Mouse (Mus musculus) forebrain, embryonic 10.5 days (tissue): Measurements from ENCODE around the gene Gm7075. TPM values are rescaled to one million over a fixed set of nuclear protein-coding genes. Genes with fewer than 3 reads are reported as not detected.
"Not testable (repeated sequence)": the region's sequence is repeated elsewhere in the genome, so short reads cannot be mapped to it uniquely, and the experiment has no call there.

Experiments
- DNase-seq: peaks from one replicate; pipeline ENCODE4 v3.0.0-alpha.2; 2017; ENCODE audit warnings: low spot score; ENCODE audit errors: extremely low spot score
- H3K27ac ChIP-seq: fragments of 300-500 bp; sonication (generic); 2 replicates; pipeline ENCODE4 v1.5.1; 2016; ENCODE audit warnings: mild to moderate bottlenecking
- H3K27me3 ChIP-seq: fragments of 300-500 bp; sonication (generic); 2 replicates; pipeline ENCODE4 v1.6.1; 2016; ENCODE audit warnings: mild to moderate bottlenecking; ENCODE audit not compliant: poor library complexity, severe bottlenecking
- H3K36me3 ChIP-seq: fragments of 300-500 bp; sonication (generic); replicated peaks from 2 replicates; pipeline ENCODE4 v1.6.1; 2016; ENCODE audit warnings: mild to moderate bottlenecking, moderate library complexity
- H3K4me1 ChIP-seq: fragments of 300-500 bp; sonication (generic); 2 replicates; pipeline ENCODE4 v1.6.1; 2016
- H3K4me3 ChIP-seq: fragments of 300-500 bp; sonication (generic); 2 replicates; pipeline ENCODE4 v1.5.1; 2016; ENCODE audit warnings: mild to moderate bottlenecking, moderate library complexity
- H3K9me3 ChIP-seq: fragments of 300-500 bp; sonication (generic); 2 replicates; pipeline ENCODE4 v1.6.1; 2016; ENCODE audit warnings: mild to moderate bottlenecking, moderate library complexity
- WGBS: fragments of 180-500 bp; shearing (Covaris S2); methylation state at CpG from one replicate; pipeline ENCODE4 v1.1.7; 2016; 5-methylcytosine and 5-hydroxymethylcytosine counted together
- polyA plus RNA-seq: library from polyadenylated mRNA; unstranded; fragments of >200 nt; fragmentation: Nextera tagmentation; extraction: Ambion mirVana; gene quantifications from 2 replicates; pipeline ENCODE4 v1.2.1, GENCODE M21; 2016

Gm7075 gene
- polyA plus RNA-seq, 1 experiment from 2014 or later: not detected

DNA sequence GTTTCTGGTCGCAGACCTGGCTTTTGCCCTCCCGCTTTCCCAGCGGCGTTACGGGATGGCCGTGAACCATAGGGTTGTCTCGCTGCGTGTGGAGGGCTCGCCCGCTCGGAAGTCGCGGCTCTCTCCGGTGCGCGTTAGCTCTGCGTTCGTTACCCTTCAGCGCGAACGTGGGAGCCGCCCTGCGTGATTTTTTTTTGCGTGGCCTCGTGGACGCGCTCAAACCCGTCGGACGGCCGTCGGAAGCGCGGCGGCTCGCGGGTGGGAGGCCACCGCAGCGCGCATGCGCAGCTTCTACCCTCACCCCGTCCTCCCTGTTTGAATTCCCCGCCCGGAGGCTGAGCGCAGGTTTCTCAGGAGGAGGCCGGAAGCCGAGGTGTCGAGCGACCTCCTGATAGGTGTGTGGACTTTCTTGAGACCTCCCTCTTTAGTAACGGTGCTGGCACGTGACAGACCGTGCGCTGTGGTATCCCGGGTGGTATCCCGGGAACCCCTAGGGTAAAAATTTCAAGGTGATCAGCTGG, 8.3 kb upstream of the Gm7075 start, which contains the start of gene Ctnna3:
Ctnna3 (plus strand) TSS at position 314 of the 521 bp plus-strand sequence.
- peak; percentile 92 for DNase-seq

DNA sequence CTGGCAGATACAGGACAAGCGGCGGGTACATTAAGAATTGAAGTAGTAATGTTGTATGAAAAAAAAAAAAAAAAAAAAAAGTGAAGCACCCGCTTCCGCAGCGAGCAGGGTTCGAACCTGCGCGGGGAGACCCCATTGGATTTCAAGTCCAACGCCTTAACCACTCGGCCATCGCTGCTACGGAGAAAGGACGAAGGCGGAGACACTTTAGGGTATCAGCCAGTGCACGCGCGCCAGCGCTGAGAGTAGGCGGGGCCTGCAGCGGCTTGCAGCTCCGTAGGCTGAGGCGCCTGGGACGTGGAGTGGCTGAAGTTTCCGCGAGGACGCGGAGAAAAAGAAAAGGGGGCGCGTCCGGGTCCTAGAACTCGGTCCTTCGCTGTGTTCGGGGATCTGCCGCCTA, 7.8 kb upstream of the Gm7075 start:
- WGBS: 0% methylated on average over 34 of the region's 34 CpGs

More for the DNA sequence above, 8.3 kb upstream of the Gm7075 start, which contains the start of gene Ctnna3:
- Histone ChIP-seq H3K9me3 (no peaks in the 10 kb centered on the region), H3K4me1 (peaks cover 6% of the 10 kb centered on the region; the same call in 1 of the 2 replicates), H3K4me3 (peak within 1 kb of the TSS; percentile 70), H3K27ac (peak within 1 kb of the TSS; percentile 94), H3K27me3 (no peaks in the 10 kb centered on the region), H3K36me3 (no peaks in the 10 kb centered on the region)
- under 1% methylated on average over 55 of the region's 55 CpGs for WGBS

DNA sequence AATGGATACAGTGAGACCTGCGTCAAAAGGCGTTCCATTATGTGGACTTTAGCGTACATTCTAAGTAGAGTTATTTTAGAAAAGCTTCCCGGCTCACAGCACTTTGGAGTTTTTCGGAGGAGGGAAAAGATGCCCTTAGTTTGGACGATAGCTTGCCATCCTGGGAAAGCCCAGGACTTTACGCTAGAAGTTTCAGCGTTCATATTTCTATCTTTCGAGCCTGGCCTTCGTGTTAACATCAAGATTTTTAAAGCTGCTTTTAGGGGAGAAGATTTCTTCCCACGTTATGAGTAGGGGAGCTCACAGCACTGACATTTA, 7.4 kb upstream of the Gm7075 start:
- 4% methylated on average over 11 of the region's 11 CpGs for WGBS

More for the DNA sequence above, 7.8 kb upstream of the Gm7075 start:
- Histone ChIP-seq H3K9me3 (no peaks in the 10 kb centered on the region), H3K27ac (peak overlapping the region; percentile 94), H3K27me3 (no peaks in the 10 kb centered on the region), H3K36me3 (no peaks in the 10 kb centered on the region), H3K4me3 (peak overlapping the region; percentile 70), H3K4me1 (peaks cover 6% of the 10 kb centered on the region; the same call in 1 of the 2 replicates)
- peak; percentile 100 for DNase-seq

DNA sequence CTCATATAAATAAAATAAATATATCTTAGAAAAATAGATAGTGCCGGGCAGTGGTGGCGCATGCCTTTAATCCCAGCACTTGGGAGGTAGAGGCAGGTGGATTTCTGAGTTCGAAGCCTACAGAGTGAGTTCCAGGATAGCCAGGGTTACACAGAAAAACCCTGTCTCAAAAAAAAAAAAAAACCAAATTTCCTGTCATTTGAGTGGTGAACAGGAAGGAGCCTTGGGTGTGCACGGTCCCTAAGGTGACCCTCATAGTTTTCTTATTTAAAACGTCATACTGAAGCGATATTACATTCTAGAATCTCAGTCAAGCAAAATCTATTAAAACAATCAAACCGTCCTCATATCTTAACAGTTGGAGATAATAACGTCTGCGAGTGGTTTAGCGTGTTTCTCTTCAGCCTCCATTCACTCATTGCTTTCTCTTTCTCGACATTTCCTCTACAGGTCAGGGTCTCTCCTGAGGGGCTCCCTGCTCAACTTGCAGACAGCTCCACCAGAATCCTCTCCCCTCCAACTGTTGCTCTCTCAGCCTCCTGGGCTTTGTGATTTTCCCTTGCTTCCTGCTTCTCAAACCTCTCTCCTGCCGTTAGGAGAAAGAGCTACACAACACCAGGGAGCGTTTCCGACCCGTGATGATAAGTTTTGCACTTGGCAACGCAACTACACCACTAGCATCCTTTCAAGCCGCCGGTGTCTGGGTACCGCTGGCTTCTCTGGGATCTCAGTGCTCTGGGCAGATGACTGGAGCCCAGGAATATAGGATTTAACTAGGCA, 6.8 kb upstream of the Gm7075 start:
- DNase-seq: peak; percentile 58
- Histone ChIP-seq H3K27ac (peak overlapping the region; percentile 79), H3K36me3 (no peaks in the 10 kb centered on the region), H3K4me1 (peaks cover 6% of the 10 kb centered on the region; the same call in 1 of the 2 replicates), H3K27me3 (no peaks in the 10 kb centered on the region), H3K9me3 (no peaks in the 10 kb centered on the region), H3K4me3 (peak overlapping the region; percentile 70)
- 29% methylated on average over 19 of the region's 19 CpGs for WGBS

More for the DNA sequence above, 7.4 kb upstream of the Gm7075 start:
- peak overlapping the region; percentile 70 for H3K4me3 ChIP-seq
- no peaks in the 10 kb centered on the region for H3K27me3 ChIP-seq
- H3K27ac ChIP-seq: peak overlapping the region; percentile 79
- H3K36me3 ChIP-seq: no peaks in the 10 kb centered on the region
- H3K9me3 ChIP-seq: no peaks in the 10 kb centered on the region
- no peak for DNase-seq
- H3K4me1 ChIP-seq: peaks cover 6% of the 10 kb centered on the region; the same call in 1 of the 2 replicates

DNA sequence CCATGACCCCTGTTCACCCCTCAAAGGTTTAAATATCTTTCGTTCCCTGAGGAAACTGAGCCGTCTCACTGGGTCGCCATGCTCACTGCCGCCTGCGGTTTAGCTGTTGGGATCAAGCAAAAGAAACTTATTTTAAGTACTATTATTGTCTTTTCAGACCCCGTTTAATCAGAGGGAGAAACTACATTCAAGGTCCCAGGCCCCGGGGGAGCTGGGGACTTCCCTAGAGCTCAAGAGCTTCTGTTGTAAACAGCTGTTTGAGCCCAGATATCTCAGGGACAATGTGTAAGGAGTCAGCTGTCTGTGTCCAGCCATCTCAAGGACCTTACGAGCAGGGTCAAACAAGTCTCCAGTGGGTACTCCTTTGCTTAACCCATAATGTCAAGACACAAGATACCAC, 5.6 kb upstream of the Gm7075 start:
- H3K9me3 ChIP-seq: no peaks in the 10 kb centered on the region
- H3K27me3 ChIP-seq: no peaks in the 10 kb centered on the region
- no peaks in the 10 kb centered on the region for H3K36me3 ChIP-seq
- H3K27ac ChIP-seq: no peak overlapping the region
- H3K4me1 ChIP-seq: peaks cover 6% of the 10 kb centered on the region; the same call in 1 of the 2 replicates
- DNase-seq: no peak
- no peak overlapping the region for H3K4me3 ChIP-seq
- WGBS: 81% methylated on average over 8 of the region's 8 CpGs

DNA sequence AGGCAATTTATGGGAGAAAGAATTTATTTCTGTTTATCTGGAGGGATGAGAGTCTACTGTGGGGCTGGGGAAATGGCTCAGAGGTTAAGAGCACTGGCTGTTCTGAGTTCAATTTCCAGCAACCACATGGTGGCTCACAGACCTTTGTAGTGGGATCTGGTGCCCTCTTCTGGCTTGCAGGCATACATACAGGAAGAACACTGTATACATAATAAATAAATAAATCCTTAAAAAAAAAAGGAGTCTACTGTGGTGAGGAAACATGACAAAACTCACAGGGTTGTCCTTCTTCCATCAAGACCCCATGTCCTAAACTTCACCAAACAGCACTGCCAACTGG, 2.9 kb upstream of the Gm7075 start:
- H3K36me3 ChIP-seq: no peaks in the 10 kb centered on the region
- no peaks in the 10 kb centered on the region for H3K27me3 ChIP-seq
- no peaks in the 10 kb centered on the region for H3K9me3 ChIP-seq
- H3K4me3 ChIP-seq: no peak overlapping the region
- DNase-seq: no peak
- peaks cover 6% of the 10 kb centered on the region; the same call in 1 of the 2 replicates for H3K4me1 ChIP-seq
- no peak overlapping the region for H3K27ac ChIP-seq

DNA sequence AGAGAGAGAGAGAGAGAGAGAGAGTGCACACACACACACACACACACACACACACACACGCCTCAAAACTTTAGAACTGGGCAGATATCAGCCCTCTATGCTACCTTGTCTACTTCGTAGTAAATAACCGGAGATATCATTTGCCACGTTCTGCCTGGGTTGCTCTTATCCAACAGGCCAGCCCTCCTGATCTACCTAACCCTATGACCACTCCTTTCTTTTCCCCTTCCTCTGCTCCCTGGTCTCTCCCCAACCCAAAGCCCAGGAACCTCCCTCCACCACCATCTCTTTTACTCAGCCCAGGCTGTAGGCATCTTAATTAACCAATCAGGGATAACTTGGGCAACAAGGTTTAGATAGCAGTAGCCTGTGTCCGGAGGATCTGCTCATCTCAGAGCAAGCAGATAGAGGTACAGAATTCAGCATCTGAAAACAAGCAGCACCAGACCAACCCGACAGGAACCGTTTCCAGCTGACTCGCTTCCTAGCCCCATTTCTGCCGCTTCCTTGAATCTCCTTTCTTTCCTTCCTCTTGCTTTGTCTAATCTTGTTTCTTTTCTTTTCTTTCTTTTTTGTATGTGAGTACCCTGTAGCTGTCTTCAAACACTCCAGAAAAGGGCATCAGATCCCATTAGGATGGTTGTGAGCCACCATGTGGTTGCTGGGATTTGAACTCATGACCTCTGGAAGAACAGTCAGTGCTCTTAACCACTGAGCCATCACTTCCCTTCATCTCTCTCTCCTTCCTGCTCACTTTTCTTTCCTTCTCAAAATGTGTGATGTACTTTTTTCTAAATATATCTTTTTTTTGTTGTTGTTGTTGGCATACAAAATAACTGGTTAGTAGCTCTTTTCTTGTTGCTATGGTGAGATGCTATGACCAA, 2.2 kb upstream of the Gm7075 start:
- H3K36me3 ChIP-seq: no peaks in the 10 kb centered on the region
- H3K27me3 ChIP-seq: no peaks in the 10 kb centered on the region
- no peak for DNase-seq
- WGBS: 87% methylated on average over 9 of the region's 9 CpGs
- no peak overlapping the region for H3K4me3 ChIP-seq
- H3K4me1 ChIP-seq: peaks cover 6% of the 10 kb centered on the region; the same call in 1 of the 2 replicates
- H3K9me3 ChIP-seq: no peaks in the 10 kb centered on the region
- H3K27ac ChIP-seq: no peak overlapping the region

DNA sequence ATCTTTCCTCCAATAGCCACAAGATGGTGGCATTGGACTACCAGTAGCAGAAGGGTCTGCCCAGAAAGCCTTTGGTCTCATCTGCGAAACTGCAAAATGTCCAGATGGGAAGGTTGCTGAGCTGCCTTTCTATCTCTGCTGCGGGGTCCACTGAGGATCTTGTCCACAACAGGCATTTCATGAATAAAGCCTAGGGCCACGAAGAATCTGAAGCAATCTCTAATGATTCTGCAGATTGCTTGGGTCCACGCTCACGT, 1.1 kb upstream of the Gm7075 start:
- Histone ChIP-seq H3K36me3 (no peaks in the 10 kb centered on the region), H3K27ac (no peak overlapping the region), H3K27me3 (no peaks in the 10 kb centered on the region), H3K9me3 (no peaks in the 10 kb centered on the region), H3K4me3 (no peak overlapping the region), H3K4me1 (no peaks in the 10 kb centered on the region)
- DNase-seq: no peak
- WGBS: 92% methylated on average over 5 of the region's 5 CpGs

DNA sequence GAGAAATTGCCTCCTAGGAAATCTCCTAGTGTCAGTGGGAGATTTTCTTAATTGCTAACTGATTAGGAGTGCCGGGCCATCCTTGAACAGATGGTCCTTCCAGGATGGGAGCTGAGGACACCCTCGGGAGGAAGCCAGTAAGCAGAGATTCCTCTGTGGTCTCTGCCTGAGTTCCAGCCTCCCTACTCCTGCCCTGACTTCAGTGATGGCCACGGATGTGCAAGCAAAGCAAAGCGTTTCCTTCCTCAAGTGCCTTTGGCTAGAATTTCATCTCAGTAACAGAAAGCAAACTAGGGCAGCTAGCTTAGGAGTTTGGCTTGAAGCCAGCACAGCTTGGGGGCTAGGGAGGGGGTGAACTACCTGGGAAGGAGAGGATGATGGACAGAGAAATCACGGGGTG, 4.5 kb downstream of the Gm7075 start:
- DNase-seq: no peak
- 76% methylated on average over 5 of the region's 5 CpGs for WGBS
- Histone ChIP-seq H3K4me3 (no peak overlapping the region), H3K9me3 (no peaks in the 10 kb centered on the region), H3K27ac (no peak overlapping the region), H3K36me3 (no peaks in the 10 kb centered on the region), H3K27me3 (no peaks in the 10 kb centered on the region), H3K4me1 (peaks cover 7% of the 10 kb centered on the region)

DNA sequence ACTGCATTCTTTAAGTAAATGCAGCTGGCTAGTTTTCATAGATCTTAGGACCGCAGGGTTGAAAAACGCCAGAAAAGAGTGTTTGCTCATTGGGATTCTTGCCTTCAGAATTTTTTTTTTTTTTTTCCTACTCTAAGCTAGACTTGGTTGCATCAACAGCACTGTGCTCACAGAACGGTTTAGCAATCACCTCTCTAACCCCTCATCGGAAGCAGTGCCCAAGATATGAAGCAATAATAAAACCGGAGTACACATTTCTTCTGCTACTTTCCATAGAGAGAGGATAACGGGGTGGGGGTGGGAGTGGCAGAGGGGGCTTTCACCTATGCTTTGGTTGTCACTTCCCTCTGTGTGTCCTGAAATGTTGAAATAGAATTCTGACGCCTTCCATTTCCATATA, 5.7 kb downstream of the Gm7075 start:
- Histone ChIP-seq H3K4me3 (no peak overlapping the region), H3K27ac (no peak overlapping the region), H3K36me3 (no peaks in the 10 kb centered on the region), H3K27me3 (no peaks in the 10 kb centered on the region), H3K4me1 (peaks cover 7% of the 10 kb centered on the region), H3K9me3 (no peaks in the 10 kb centered on the region)
- no peak for DNase-seq
- 64% methylated on average over 7 of the region's 7 CpGs for WGBS

DNA sequence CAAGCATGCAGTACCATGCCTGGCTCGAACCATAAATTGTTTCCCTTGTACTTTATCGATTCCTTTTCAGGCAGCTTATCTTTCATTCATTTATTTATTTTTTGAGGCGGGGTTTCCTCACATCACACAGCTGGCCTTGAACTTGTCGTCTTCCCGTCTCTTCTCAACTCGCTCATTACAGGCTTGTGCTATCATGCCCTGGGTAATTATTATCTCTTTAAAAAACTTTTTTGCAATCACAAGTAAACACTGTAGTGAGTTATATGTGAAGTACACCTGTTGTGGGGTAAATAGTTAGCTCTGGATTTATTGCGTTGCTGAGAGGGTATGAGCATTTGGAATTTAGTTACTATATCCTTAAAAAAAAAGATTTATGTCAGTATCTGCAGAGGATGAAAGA, 6.3 kb downstream of the Gm7075 start:
- H3K4me1 ChIP-seq: peaks cover 12% of the 10 kb centered on the region
- H3K4me3 ChIP-seq: no peak overlapping the region
- no peak overlapping the region for H3K27ac ChIP-seq
- no peaks in the 10 kb centered on the region for H3K9me3 ChIP-seq
- no peaks in the 10 kb centered on the region for H3K27me3 ChIP-seq
- H3K36me3 ChIP-seq: no peaks in the 10 kb centered on the region
- DNase-seq: no peak
- WGBS: 88% methylated on average over 7 of the region's 7 CpGs

DNA sequence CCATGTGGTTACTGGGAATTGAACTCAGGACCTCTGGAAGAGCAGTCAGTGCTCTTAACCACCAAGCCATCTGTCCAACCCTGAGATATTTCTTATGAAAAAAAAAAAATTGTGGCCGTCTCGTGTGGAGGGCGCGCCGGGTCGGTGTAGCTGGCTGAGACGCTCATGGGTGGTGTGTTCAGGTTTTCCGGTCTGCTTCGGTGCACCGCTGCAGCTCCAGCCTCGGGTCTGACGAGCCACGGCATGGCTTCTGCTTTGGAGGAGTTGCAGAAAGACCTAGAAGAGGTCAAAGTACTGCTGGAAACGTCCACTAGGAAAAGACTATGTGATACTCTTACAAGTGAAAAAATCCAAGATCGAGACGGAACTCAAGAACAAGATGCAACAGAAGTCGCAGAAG, 8.8 kb downstream of the Gm7075 start:
- Histone ChIP-seq H3K27ac (no peak overlapping the region), H3K36me3 (no peaks in the 10 kb centered on the region), H3K4me1 (peaks cover 16% of the 10 kb centered on the region), H3K4me3 (no peak overlapping the region), H3K27me3 (no peaks in the 10 kb centered on the region), H3K9me3 (no peaks in the 10 kb centered on the region)
- DNase-seq: no peak
- WGBS: 90% methylated on average over 17 of the region's 17 CpGs

DNA sequence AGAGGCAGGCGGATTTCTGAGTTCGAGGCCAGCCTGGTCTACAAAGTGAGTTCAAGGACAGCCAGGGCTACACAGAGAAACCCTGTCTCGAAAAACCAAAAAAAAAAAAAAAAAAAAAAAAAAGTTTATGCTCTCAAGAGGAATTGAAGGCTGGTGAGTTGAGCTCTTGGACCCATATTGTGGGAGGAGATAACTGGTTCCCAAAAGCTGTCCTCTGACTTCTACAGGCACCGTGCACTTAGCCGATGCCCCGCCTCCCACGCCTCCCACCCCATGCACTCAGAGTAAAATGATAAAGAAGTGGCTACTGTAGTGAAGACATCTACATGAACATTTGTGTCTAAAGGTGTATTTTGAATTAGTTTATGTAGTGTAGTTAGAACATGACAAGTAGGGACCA, 9.9 kb downstream of the Gm7075 start:
- 96% methylated on average over 7 of the region's 7 CpGs for WGBS
- H3K36me3 ChIP-seq: not testable (repeated sequence)

More for the DNA sequence above, 9.9 kb downstream of the Gm7075 start:
- not testable (repeated sequence) for H3K4me3 ChIP-seq, DNase-seq, H3K27me3 ChIP-seq, H3K9me3 ChIP-seq, H3K27ac ChIP-seq
- H3K4me1 ChIP-seq: peaks cover 16% of the 10 kb centered on the region
